Mouse (Mus musculus) thymus, postnatal 36 days (tissue): Measurements from ENCODE around the gene Cenpm.
"Not testable (repeated sequence)": the region's sequence is repeated elsewhere in the genome, so short reads cannot be mapped to it uniquely, and the experiment has no call there.

Experiments
- DNase-seq, 2 experiments: peaks; one replicate each; pipeline ENCODE4 v3.0.0; 2022; ENCODE audit warnings: mixed read lengths in 2 of 2

The Cenpm gene

DNA sequence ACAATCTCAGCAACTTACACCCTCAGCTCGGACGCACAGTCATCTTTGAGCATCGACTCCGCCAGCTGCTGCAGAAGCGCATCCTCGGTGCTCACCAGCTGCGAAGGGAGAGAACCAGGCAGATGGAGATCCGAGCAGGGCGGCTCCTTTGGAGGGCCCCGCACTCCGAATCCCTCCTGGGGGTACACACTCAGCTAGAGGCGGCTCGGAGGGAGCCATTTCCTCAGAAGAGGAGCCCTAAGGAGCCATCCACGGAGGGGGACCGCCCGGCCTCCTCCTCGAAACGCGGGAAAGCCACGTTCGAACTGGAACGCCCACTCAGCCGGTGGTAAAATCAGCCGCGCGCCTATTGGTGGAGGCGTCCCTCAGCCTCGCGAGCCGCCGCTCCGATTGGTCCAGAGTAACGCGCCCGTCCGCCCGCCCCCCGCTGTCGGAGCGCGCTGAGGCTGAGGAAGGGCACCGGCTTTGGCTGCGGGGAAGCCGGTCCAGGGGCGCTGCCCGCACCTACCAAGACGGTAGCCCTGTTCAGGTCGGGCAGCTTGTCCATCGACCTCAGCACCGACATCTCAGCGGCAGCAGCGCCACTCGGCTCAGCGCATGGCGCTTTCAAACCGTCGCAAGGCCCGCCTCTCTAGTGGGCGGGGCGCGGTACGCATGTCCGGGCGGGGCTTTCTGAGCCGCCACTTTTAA, at the start of gene Cenpm:
Cenpm (minus strand) TSS at position 634 of the 690 bp plus-strand sequence.
- peak; percentile 92 to 93 for DNase-seq

DNA sequence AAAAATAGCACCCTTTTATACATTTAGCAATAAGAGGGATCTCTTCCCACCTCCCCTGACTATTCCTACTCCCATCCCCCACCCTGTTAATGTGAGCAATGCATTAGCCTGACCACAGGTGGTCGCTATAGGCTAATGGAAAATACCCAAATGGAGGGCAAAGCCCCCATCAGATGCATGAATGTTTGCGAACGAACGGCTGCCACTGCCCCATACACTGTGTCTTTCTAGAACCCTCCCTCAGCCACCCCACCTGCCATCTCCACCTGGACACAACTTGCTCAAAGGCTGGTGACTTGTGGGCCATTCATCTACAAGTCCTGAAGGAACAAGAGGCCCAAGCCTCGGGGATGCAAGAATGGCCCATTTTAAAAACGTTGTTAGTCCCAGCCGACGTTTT, 49.5 kb upstream of the Cenpm start:
- no peak for DNase-seq

DNA sequence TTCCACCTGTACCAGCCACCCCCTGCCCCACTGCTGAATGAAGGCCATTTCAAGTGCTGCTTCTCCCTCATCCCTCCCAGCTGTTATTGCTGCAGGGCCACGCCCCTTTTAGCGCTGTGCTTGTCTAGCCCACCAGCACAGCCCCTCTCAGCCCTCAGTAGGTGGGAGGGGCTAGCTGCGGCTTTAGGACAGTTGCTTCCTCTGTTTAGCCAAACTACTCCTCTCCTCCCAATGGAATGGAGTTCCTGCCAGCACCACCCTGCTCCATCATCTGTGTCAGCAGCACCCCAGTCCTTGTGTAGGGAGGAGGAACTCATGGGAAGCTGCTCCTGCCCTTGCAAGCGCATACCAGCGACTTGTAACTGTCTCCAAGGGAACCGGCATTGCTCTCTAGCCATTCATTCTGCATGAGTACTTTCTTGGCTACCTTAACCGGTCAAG, 48.7 kb upstream of the Cenpm start:
- DNase-seq: no peak

DNA sequence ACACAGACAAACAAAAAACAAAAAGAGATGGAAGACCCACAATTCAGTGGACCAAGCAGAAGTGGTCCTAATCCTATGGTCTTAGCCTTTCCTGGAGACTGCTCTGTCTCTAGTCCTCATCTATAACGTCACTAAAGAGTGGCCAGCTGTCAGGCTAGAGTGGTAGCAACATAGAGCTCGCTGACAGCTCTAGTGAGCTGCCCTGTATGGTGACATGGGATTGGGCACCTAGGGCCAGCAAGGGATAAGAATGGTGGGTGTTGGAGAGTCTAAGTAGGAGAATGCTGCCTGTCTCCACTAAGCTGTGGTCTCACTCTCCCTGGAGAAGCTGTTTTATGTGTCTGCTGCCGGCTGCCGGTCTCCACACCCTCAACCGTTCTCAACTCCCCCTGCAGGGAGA, 48.3 kb upstream of the Cenpm start:
- no peak for DNase-seq

DNA sequence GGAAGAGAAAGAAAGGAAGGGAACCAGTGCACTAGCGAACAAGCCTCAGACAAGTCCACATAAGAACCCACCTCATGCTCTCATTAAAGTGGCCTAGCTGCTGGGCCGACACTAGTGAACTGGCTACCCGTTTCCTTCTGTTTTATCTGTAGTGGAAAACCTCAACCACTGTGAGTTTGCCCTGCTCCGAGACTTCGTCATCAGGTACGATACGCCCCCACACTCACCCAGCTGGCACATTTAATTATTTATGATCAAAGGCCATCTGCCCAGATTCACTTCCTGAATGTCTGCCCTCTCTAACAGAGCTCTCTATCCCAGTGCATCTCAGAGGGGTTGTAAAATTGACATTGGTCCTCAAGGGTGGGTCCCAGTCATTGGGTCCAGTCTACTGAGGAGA, 45.7 kb upstream of the Cenpm start:
- no peak for DNase-seq

DNA sequence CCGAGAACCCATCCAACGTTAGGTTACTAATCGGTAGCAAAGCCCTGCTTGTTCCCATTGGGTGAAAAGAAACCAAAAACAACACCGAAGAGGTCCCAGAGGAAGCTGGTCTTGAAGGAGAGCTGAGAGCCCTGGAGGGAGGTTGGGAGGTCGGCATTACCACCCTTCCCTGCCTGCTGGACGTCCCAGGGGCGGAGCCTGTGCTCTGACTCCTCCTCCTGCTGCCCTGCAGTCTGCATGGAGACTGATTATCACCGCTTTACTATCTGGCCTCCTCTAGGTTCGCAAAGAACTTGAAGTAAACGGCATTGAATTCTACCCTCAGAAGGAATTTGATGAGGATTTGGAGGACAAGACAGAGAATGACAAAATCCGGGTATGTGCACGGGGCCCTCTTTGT, 41.6 kb upstream of the Cenpm start:
- DNase-seq: no peak

DNA sequence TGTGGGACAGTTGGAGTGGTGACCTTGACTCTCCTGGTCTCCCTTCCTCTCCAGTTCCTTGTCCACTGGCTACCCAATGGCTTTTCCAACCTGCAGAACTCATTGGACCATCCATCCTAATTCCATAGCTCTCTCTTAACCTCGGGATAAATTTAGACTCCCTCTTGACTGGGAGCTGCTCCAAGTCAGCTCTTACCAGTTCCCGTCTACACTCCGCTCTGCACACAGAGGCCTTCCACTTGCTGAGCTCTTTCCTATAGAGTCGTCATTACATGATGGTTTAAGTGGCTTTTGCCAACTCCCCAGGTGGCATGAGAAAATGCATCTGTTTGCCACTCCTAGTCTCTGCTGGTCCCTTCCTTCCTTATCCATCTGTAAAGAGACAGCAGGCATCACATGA, 36.1 kb upstream of the Cenpm start:
- no peak for DNase-seq

DNA sequence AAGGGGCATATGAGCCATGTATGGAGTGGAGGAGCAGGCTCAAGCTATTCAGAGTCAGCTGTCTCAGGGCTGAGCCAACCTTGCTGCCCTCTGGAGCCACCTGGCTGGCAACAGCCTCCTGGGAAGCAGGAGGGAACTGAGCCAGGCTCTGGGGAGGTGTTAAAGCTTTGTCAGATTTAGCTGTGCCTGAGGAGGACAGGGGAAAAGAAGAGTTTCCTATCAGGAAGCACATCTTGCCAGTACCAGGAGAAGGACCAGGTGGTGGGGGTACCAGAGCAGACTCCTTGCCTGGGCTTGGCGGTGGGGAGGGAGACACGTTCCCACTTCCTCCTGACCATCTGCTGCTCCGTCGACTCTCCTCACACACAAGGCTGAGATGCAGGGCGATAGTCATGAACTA, 33.0 kb upstream of the Cenpm start:
- DNase-seq: no peak

DNA sequence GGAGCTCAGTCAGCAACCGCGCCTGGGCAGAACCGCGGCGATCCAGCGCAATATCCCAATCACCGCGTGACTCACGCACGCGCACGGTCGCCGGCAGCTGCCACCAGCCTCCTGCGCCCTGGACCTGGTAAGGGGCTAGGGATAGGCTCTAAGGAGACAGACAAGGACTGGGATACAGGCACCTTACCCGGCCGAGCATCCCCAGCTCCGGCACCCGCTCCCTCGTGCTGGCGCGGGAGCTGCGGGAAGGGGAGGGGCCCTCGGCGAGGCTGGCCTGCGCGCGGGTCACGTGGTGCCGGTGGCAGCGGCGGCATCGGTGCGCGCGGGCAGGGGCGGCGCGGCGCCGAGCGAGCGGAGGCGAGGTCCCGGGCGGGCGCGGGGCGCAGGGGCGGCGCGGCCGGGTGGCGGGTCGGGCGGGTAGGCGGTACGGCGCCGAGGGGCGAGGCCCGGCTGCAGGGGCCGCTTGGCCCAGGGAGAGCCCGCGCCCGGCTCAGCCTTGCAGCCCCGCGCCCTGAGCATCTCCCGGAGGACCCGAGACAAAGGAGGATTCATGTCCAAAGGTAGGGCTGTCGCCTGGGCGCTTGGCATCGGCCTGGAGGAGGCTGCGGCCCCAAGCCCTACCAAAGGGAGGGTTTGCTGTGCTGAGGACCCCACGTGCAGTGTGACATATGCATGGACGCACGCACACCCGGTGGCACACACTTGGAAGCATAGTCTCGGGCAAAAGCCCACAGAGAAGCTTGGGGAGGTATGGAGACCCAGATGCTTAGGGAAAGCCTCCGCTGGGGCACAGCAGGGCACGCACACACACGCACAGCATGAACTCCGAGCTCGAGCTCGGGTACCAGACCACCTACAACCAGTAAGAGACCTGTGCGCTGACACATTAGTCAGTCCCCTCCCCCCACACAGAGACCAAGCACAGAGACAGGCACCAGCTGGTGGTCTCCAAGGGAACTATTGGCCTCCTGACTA, 30.7 kb upstream of the Cenpm start:
- peak in 1 of 2 experiments; percentile 38 for DNase-seq

DNA sequence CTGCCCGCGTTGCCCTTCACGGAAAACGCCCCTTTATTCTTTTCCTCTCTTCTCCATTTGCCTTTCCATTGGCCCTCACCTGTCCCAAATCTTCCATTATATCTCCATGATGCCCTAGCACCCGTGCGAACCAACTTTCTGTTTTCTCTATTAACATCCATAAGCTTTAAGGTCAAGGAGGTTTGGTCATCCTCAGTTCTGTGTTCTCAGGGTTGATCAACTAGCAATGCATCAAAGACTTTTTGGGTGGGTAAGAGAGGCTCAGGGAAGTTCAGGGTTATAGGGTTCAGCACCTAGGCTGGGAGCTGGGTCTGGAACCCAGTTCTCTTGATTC, 30.0 kb upstream of the Cenpm start, which contains the start of gene Sept3:
Sept3 (plus strand) TSS at position 301 of the 334 bp plus-strand sequence.
- DNase-seq: no peak

DNA sequence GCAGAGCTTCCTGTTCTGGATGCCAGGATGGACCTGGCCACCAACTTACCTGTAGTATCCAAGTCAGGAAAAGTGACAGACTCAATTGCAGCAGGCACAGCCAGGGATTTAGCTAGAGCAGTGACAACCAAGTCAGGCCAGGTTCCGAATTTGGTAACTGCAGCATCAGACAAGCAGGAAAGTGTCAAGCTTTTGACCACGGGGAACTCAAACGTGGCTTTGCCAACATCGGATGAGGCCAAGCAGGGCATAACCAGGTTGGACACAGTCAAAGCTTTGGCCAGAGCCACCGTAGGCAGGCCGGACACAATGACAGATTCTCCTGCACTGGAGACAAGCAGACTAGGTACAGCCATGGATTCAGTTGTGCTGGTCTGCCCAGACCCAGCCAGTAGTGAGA, 27.7 kb upstream of the Cenpm start:
- DNase-seq: no peak

DNA sequence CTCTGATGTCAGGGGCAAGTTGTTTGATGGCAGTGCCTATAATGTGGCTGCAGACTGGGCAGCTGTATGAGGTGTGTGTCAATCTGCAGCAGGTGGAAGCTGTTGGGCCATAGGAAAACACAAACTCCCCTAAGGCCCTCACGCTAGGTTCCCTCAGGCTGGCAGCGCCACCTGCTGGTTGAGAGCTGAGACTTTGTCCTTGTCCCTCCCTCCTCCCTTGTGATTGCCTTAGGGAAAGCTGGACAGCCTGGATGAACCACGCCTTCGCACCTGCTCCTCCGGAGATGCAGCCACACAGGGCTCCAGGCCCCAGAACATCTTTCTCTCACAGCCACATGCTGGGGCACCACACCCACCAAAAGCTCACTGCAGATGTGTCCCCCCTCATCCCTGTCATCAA, 26.7 kb upstream of the Cenpm start:
- DNase-seq: peak; percentile 38 to 46

DNA sequence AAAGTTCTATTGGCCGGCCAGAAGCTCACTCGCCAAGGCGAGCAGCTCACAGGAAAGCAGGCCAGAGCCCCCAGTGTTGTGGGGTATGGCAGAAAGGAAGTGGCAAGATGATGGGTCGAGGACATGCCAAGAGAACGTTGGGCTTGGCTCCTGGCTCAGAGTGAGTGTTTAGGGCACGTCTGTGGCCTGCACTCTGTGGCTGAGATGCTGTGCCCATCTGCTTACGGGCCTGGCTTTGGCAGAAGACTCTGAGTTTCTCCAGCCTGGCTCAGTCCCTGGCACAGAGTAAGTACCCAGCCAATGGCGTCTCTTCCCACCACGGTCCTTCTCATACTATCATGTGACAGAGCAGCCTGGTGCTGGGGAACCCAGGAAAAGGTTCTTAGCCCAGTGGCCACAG, 24.2 kb upstream of the Cenpm start:
- DNase-seq: no peak

DNA sequence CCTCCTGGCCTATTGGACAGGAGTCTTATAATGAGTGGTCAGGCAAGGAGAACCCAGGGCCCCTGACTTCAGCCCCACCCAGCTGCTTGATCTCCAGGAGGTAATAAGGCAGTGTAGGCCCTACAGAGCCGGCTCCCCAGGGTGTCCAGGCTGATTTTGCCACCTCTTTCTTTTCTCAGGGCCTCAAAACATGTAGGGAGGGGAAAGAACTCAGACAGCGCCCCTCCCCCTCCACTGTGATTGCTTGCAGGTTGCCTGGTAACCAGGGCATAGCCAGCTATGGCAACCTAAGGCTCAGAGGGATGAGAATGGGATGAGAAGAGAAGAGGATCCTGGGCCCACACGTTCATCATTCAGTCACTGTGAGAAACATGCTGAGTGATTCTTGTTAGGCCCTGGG, 23.6 kb upstream of the Cenpm start:
- no peak for DNase-seq

DNA sequence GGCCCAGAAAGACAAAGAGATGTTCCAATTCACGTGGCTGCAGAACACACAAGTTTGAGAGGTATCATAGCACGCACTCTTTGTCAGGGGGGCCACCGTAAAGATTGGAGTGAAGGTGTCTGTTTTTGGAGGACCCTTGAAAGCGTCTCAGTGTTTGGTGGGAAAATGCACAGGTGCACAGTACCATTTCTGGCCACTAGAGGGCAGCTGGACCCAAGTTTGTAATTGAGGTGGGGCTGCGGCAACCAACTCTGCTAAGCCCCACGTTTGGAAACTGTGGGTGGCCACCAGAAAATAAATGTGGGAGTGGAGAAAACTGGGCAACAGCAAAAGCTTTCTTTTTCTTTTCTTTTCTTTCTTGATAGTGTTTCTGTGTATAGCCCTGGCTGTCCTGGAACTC, 21.8 kb upstream of the Cenpm start:
- peak; percentile 61 to 71 for DNase-seq

DNA sequence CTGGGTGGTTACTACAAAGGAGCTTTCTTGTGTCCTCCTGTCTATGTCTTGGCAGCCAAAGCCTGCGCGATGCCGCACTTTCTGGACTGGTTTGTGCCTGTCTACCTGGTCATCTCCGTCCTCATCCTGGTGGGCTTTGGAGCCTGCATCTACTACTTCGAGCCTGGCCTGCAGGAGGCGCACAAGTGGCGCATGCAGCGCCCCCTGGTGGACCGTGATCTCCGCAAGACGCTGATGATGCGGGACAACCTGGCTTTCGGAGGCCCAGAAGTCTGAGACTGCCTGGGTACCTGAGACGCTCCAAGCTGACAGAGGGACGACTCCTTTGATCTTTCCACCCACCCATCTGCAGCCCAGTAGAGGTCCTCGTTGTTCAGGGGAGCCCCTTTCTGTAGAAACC, 15.0 kb upstream of the Cenpm start:
- DNase-seq: peak; percentile 73 to 76

DNA sequence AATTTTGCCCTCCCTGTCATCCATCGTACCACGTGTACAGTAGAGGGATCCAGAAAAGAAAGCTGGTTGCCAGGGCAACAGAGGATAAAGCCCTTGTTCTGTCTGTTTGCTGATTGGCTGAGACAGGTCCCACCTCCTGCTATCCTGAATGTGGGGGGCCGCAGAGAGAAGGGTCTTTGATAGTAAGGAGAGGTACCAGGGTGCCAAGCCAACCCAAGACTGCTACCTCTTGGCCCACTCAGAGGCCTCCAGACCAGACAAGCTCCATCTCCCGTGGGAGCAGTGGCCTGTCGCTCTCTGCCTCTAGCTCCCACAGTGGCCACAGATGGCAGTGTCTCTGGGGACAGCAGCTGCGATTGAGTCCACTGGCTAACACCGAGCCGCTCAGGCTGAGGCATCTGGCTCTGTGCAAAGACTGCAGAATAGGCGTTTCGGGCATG, 11.4 kb upstream of the Cenpm start:
- no peak for DNase-seq

DNA sequence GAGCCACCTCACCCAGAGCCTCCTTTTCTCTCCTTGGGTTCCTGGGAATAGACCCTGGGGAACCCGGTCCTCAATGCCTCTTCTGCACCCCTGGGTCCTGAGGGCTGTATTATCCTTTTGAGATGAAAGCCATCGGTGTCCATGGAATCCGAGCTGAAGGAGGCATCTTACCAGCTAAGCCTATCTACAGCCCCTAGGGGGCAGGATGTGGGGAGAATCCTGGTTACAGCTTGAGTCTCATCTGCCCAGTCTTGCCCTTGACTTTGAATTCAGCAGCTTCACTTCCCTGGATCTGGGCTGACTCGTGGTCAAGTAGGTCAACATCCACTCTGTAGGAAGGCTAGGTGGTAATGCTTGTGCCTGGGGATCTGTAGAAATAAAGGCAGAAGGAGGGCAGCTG, 10.7 kb upstream of the Cenpm start:
- no peak for DNase-seq

DNA sequence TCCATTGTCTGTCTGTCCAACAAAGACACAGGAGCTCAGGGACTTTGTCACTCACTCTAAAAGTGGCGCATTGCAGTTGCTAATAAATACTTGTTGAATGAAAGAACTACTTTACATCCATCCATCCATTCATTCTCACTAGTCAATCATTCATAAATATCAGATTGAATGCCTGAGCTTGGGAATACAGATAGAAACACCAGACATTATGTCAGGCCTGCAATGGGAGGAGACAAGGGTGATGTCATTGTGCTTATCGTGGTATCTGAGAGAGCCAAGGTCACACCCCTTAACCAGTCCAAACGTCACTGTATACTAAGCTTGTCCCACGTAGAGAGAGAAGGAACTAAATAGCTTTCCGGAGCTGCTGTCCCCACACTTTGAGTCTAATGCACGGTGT, 7.5 kb upstream of the Cenpm start, which contains the start of gene 1500009C09Rik:
1500009C09Rik (plus strand) TSS at position 301 of the 400 bp plus-strand sequence.
- DNase-seq: no peak

DNA sequence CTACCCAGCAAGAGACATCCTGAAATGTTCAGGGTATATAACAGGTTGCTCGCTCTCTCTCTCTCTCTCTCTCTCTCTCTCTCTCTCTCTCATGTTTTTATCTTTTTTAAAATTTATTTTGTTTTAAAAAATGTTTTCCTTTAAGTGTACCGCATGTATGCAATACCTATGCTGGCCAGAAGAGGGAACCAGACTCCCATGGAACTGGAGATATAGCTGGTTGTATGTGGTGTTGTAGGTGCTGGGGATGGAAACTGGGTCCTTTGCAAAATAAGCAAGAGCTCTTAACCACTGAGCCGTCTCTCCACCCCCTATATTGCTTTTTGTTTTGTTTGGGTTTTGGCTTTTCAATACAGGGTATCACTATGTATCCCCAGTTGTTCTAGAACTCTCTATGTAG, 7.0 kb upstream of the Cenpm start:
- DNase-seq: no peak

DNA sequence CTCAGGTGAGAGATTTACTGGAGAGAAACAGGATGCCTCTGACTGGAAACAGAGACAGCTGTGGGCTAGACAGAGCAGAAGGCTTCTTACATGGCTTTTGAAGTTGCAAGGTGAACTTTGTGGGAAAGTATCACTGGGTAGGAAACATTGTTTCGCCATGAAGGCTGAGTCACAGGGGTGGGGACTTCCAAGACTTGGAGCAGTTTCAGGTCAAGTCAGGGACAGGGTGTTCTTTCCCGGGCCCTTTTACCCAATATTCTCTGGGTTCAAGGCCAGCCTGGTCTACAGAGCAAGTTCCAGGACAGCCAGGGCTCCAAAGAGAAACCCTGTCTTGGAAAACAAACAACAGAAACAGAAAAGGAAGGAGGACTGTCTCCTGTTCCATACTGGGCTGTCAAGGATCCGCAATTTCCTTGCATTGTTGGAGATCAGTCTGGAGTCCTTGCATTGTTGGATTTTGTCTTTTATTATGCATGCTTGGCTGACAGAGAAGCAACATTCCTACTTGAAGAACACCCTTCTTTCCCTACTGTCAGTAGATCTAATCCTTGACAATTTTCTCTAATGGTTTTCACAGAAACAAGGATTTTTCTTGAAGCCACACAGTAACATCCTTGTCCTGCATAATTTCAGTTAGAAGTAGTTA, 2.7 kb upstream of the Cenpm start:
- DNase-seq: no peak

DNA sequence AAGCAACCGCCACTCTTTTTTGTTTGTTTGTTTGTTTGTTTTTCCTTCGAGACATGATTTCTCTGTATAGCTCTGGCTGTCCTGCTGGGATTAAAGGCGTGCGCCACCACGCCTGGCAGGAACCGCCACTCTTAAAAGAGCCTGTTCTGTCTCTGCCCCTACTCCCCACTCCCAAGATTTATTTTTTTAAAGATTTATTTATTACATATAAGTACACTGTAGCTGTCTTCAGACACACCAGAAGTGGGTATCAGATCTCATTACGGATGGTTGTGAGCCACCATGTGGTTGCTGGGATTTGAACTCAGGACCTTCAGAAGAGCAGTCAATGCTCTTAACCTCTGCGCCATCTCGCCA, 235 bp upstream of the Cenpm start:
- DNase-seq: not testable (repeated sequence)

DNA sequence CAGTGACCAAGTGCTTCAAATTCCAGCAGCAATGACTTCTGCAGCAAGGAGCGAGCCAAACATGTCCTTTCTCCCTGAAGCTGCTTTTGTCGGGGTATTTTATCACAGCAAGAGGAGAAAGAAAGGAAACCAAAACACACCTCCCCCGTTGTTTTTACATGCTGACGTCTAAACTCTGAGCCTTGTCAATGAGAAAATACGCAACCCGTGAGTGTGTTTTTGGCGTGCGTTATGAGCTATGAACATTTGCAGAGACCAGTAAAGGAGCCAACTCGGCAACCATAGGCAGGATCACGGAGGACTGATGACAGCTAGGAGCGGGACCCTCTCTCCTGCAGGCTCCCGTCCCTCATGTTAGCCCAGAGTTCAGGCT, 820 bp downstream of the Cenpm start:
- DNase-seq: no peak

DNA sequence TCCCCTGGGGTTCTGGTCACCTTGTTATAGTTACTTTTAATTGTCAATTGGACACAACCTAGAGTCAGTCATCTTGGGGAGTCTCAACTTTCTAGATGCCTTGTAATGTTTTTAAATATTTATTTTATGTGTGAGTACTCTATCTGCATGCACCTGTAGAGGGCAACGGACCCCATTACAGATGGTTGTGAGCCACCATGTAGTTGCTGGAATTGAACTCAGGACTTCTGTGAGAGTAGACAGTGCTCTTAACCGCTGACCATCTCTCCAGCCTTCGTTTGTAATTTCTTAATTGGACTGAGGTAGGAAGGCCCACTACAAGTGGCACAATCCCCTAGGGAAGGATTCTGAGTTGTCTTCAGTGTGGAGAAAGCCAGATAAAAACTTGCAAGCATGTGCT, 1.2 kb downstream of the Cenpm start:
- DNase-seq: no peak
